Mouse (Mus musculus) MEL (cell line): ENCODE results near the gene Aoc1. TPM values are rescaled to one million over a fixed set of nuclear protein-coding genes. Genes with fewer than 3 reads are reported as not detected.

ENCODE experiments used
- DNase-seq: peaks from one replicate; pipeline ENCODE4 v3.0.0; 2011; ENCODE audit warnings: low read depth, low spot score
- H3K27ac ChIP-seq: 2 replicates; pipeline ENCODE4 v1.5.1; 2012; ENCODE audit warnings: low read depth, mild to moderate bottlenecking, control low read depth, low read length, moderate library complexity; ENCODE audit not compliant: control insufficient read depth
- H3K27me3 ChIP-seq, 2 experiments: fragments of 150-350 bp in 1 of 2; sonication (generic) in 1 of 2; 2 replicates each; pipeline ENCODE4 v1.6.1; 2012; ENCODE audit warnings: low read length in 2 of 2, mild to moderate bottlenecking in 2 of 2, improper control_type of control experiment in 1 of 2, moderate library complexity in 1 of 2; ENCODE audit not compliant: insufficient read depth in 2 of 2, control insufficient read depth in 1 of 2
- H3K36me3 ChIP-seq, 2 experiments: 2 replicates each; pipeline ENCODE4 v1.6.1; 2012 to 2014; ENCODE audit warnings: low read length in 2 of 2, improper control_type of control experiment in 1 of 2, inconsistent platforms in 1 of 2, mild to moderate bottlenecking in 1 of 2; ENCODE audit not compliant: insufficient read depth in 2 of 2, control insufficient read depth in 1 of 2
- H3K4me1 ChIP-seq, 2 experiments: fragments of 150-350 bp in 1 of 2; sonication (generic) in 1 of 2; 2 replicates each; pipeline ENCODE4 v1.6.1; 2012; ENCODE audit warnings: low read length in 2 of 2, improper control_type of control experiment in 1 of 2, mild to moderate bottlenecking in 1 of 2; ENCODE audit not compliant: insufficient read depth in 2 of 2, control insufficient read depth in 1 of 2
- H3K4me3 ChIP-seq, 2 experiments: fragments of 150-350 bp in 1 of 2; sonication (generic) in 1 of 2; 2 replicates each; pipeline ENCODE4 v1.5.1; 2012; ENCODE audit warnings: low read depth in 2 of 2, low read length in 2 of 2, mild to moderate bottlenecking in 2 of 2, moderate library complexity in 2 of 2, control low read depth in 1 of 2, improper control_type of control experiment in 1 of 2; ENCODE audit not compliant: control insufficient read depth in 1 of 2, insufficient read depth in 1 of 2
- H3K79me2 ChIP-seq: 2 replicates; pipeline ENCODE4 v1.6.1; 2012; ENCODE audit warnings: mild to moderate bottlenecking, low read length, moderate library complexity; ENCODE audit not compliant: control insufficient read depth, poor library complexity, insufficient read depth
- H3K9ac ChIP-seq: 2 replicates; pipeline ENCODE4 v1.6.1; 2012; ENCODE audit warnings: low read depth, mild to moderate bottlenecking, control low read depth, low read length, moderate library complexity; ENCODE audit not compliant: control insufficient read depth, poor library complexity, severe bottlenecking
- H3K9me3 ChIP-seq: fragments of 150-350 bp; sonication (generic); replicated peaks from 2 replicates; pipeline ENCODE4 v1.6.1; 2012; ENCODE audit warnings: mild to moderate bottlenecking, low read length, improper control_type of control experiment, moderate library complexity; ENCODE audit not compliant: insufficient read depth
- BHLHE40 ChIP-seq: IDR thresholded peaks from 2 replicates; pipeline ENCODE4 v1.6.1; 2012; ENCODE audit warnings: low read depth, mild to moderate bottlenecking, inconsistent platforms, low read length, improper control_type of control experiment, borderline replicate concordance
- CHD2 ChIP-seq: IDR thresholded peaks from 2 replicates; pipeline ENCODE4 v1.6.1; 2011; ENCODE audit warnings: low read length, improper control_type of control experiment
- CTCF ChIP-seq, 3 experiments: IDR thresholded peaks in 2 of 3; conservative IDR thresholded peaks in 1 of 3; 2 replicates each; pipeline ENCODE4 v1.5.1; 2011 to 2012; ENCODE audit warnings: low read length in 3 of 3, low read depth in 2 of 3, mild to moderate bottlenecking in 2 of 3, improper control_type of control experiment in 1 of 3, inconsistent platforms in 1 of 3, mixed read lengths in 1 of 3, moderate library complexity in 1 of 3; ENCODE audit not compliant: control insufficient read depth in 1 of 3, insufficient read depth in 1 of 3, poor library complexity in 1 of 3, severe bottlenecking in 1 of 3
- E2F4 ChIP-seq: IDR thresholded peaks from 2 replicates; pipeline ENCODE4 v1.6.1; 2011; ENCODE audit warnings: low read depth, low read length, improper control_type of control experiment, borderline replicate concordance
- EP300 ChIP-seq, 2 experiments: IDR thresholded peaks; 2 replicates each; pipeline ENCODE4 v1.6.1; 2011; ENCODE audit warnings: improper control_type of control experiment in 2 of 2, low read length in 2 of 2, low read depth in 1 of 2, mild to moderate bottlenecking in 1 of 2
- ETS1 ChIP-seq: IDR thresholded peaks from 2 replicates; pipeline ENCODE4 v1.6.1; 2012; ENCODE audit warnings: low read depth, mild to moderate bottlenecking, inconsistent platforms, low read length, improper control_type of control experiment, moderate library complexity
- GABPA ChIP-seq: IDR thresholded peaks from 2 replicates; pipeline ENCODE4 v1.6.1; 2012; ENCODE audit warnings: low read depth, mild to moderate bottlenecking, inconsistent platforms, low read length, improper control_type of control experiment, moderate library complexity
- GATA1 ChIP-seq: IDR thresholded peaks from 2 replicates; pipeline ENCODE4 v1.6.1; 2011; ENCODE audit warnings: low read depth, low read length, improper control_type of control experiment
- HCFC1 ChIP-seq: IDR thresholded peaks from 2 replicates; pipeline ENCODE4 v1.6.1; 2012; ENCODE audit warnings: low read depth, mild to moderate bottlenecking, inconsistent platforms, low read length, improper control_type of control experiment, moderate library complexity
- MAFK ChIP-seq: IDR thresholded peaks from 2 replicates; pipeline ENCODE4 v1.6.1; 2011; ENCODE audit warnings: low read depth, mild to moderate bottlenecking, low read length, improper control_type of control experiment, borderline replicate concordance
- MAX ChIP-seq: IDR thresholded peaks from 2 replicates; pipeline ENCODE4 v1.6.1; 2011; ENCODE audit warnings: low read length, improper control_type of control experiment
- MXI1 ChIP-seq: IDR thresholded peaks from 2 replicates; pipeline ENCODE4 v1.6.1; 2011; ENCODE audit warnings: mild to moderate bottlenecking, low read depth, low read length, improper control_type of control experiment
- MYB ChIP-seq: IDR thresholded peaks from 2 replicates; pipeline ENCODE4 v1.6.1; 2011; ENCODE audit warnings: mild to moderate bottlenecking, low read depth, low read length, improper control_type of control experiment
- MYC ChIP-seq: IDR thresholded peaks from 2 replicates; pipeline ENCODE4 v1.6.1; 2011; ENCODE audit warnings: low read depth, mild to moderate bottlenecking, low read length, improper control_type of control experiment, moderate library complexity
- NELFE ChIP-seq: IDR thresholded peaks from 2 replicates; pipeline ENCODE4 v1.6.1; 2011; ENCODE audit warnings: low read depth, low read length, improper control_type of control experiment
- POLR2A ChIP-seq, 2 experiments: IDR thresholded peaks; 2 replicates each; pipeline ENCODE4 v1.6.1; 2011 to 2012; ENCODE audit warnings: low read length in 2 of 2, mild to moderate bottlenecking in 2 of 2, control low read depth in 1 of 2, improper control_type of control experiment in 1 of 2, low read depth in 1 of 2, moderate library complexity in 1 of 2; ENCODE audit not compliant: control insufficient read depth in 1 of 2, insufficient read depth in 1 of 2, poor library complexity in 1 of 2
- POLR2AphosphoS2 ChIP-seq: IDR thresholded peaks from 2 replicates; pipeline ENCODE4 v1.6.1; 2011; ENCODE audit warnings: low read length, improper control_type of control experiment
- POLR2AphosphoS5 ChIP-seq: IDR thresholded peaks from 2 replicates; pipeline ENCODE4 v1.6.1; 2012; ENCODE audit warnings: low read depth, borderline replicate concordance, mild to moderate bottlenecking, inconsistent platforms, low read length, moderate library complexity, mixed read lengths
- RAD21 ChIP-seq: IDR thresholded peaks from 2 replicates; pipeline ENCODE4 v1.6.1; 2011; ENCODE audit warnings: mild to moderate bottlenecking, low read depth, low read length, improper control_type of control experiment
- RCOR1 ChIP-seq: IDR thresholded peaks from 2 replicates; pipeline ENCODE4 v1.6.1; 2012; ENCODE audit warnings: low read depth, mild to moderate bottlenecking, inconsistent platforms, low read length, improper control_type of control experiment
- SIN3A ChIP-seq: IDR thresholded peaks from 2 replicates; pipeline ENCODE4 v1.6.1; 2012; ENCODE audit warnings: low read length, improper control_type of control experiment, inconsistent platforms
- SMC3 ChIP-seq: IDR thresholded peaks from 2 replicates; pipeline ENCODE4 v1.6.1; 2011; ENCODE audit warnings: low read depth, low read length, improper control_type of control experiment
- TAL1 ChIP-seq: IDR thresholded peaks from 2 replicates; pipeline ENCODE4 v1.6.1; 2012; ENCODE audit warnings: mild to moderate bottlenecking, inconsistent platforms, low read length, moderate library complexity, mixed read lengths
- TBP ChIP-seq: IDR thresholded peaks from 2 replicates; pipeline ENCODE4 v1.8.0; 2011; ENCODE audit warnings: low read depth, low read length, improper control_type of control experiment
- TCF12 ChIP-seq: IDR thresholded peaks from 2 replicates; pipeline ENCODE4 v1.6.1; 2014; ENCODE audit warnings: low read depth, mild to moderate bottlenecking, inconsistent platforms, low read length, improper control_type of control experiment, moderate library complexity
- UBTF ChIP-seq: IDR thresholded peaks from 2 replicates; pipeline ENCODE4 v1.6.1; 2012; ENCODE audit warnings: low read depth, mild to moderate bottlenecking, inconsistent platforms, low read length, improper control_type of control experiment, moderate library complexity, borderline replicate concordance; ENCODE audit not compliant: insufficient read depth
- USF1 ChIP-seq: IDR thresholded peaks from 2 replicates; pipeline ENCODE4 v1.6.1; 2014; ENCODE audit warnings: low read depth, mild to moderate bottlenecking, inconsistent platforms, low read length, improper control_type of control experiment, moderate library complexity
- ZC3H11A ChIP-seq: IDR thresholded peaks from 2 replicates; pipeline ENCODE4 v1.6.1; 2012; ENCODE audit warnings: low read depth, mild to moderate bottlenecking, inconsistent platforms, low read length, improper control_type of control experiment
- ZKSCAN1 ChIP-seq: IDR thresholded peaks from 2 replicates; pipeline ENCODE4 v1.6.1; 2012; ENCODE audit warnings: low read depth, mild to moderate bottlenecking, inconsistent platforms, low read length, improper control_type of control experiment, moderate library complexity
- ZMIZ1 ChIP-seq: IDR thresholded peaks from 2 replicates; pipeline ENCODE4 v1.6.1; 2012; ENCODE audit warnings: low read depth, mild to moderate bottlenecking, inconsistent platforms, low read length, improper control_type of control experiment, moderate library complexity
- ZNF384 ChIP-seq: IDR thresholded peaks from 2 replicates; pipeline ENCODE4 v1.6.1; 2012; ENCODE audit warnings: low read depth, mild to moderate bottlenecking, inconsistent platforms, low read length, improper control_type of control experiment
- polyA plus RNA-seq, 2 experiments: library from polyadenylated mRNA; stranded (reverse) in 1 of 2; unstranded in 1 of 2; fragments of >175 nt in 1 of 2; fragments of >200 nt in 1 of 2; gene quantifications; 2 replicates each; pipeline versions ENCODE4 v1.2.1 to v1.2.4; 2012; ENCODE audit warnings: low replicate concordance in 2 of 2, low read depth in 1 of 2; ENCODE audit not compliant: insufficient read length in 2 of 2, insufficient read depth in 1 of 2, missing spikeins in 1 of 2
- total RNA-seq: library from RNA; depleted of rRNA; stranded (reverse); fragments of 300-350 nt; gene quantifications from 2 replicates; pipeline ENCODE4 v1.2.3, GENCODE M21; 2012

Gene Aoc1
- total and polyA plus RNA-seq, 3 experiments = not detected

- no peaks in the 10 kb centered on the region for H3K36me3 ChIP-seq
- TF ChIP-seq POLR2A (IDR thresholded peaks at IDR 0.05; ENCODE audit: control insufficient read depth in 1 of 2, insufficient read depth in 1 of 2, low read depth in 1 of 2, low read length in 2 of 2, poor library complexity in 1 of 2) = no peak
- TF ChIP-seq CHD2 = no peak
- no peak for TF ChIP-seq ZC3H11A
- TF ChIP-seq MXI1 = no peak
- no peak for TF ChIP-seq TAL1
- TF ChIP-seq MYC = no peak
- TF ChIP-seq ETS1 = no peak
- no peak for TF ChIP-seq SIN3A
- no peak for TF ChIP-seq TBP
- no peak for TF ChIP-seq ZNF384
- TF ChIP-seq CTCF (IDR thresholded peaks at IDR 0.05 in 2 of 3, conservative IDR thresholded peaks at IDR 0.05 in 1 of 3; ENCODE audit: control insufficient read depth in 1 of 3, insufficient read depth in 1 of 3, low read depth in 2 of 3, low read length in 3 of 3, poor library complexity in 1 of 3, severe bottlenecking in 1 of 3) = no peak
- no peak for TF ChIP-seq GATA1
- no peak for TF ChIP-seq BHLHE40
- no peak for TF ChIP-seq MAFK
- TF ChIP-seq E2F4 = no peak
- TF ChIP-seq SMC3 = no peak
- no peak for TF ChIP-seq HCFC1
- no peak for TF ChIP-seq ZKSCAN1
- no peak for TF ChIP-seq NELFE
- no peak for TF ChIP-seq POLR2AphosphoS2
- TF ChIP-seq, all 39 proteins: peak for 0
- Histone ChIP-seq H3K9me3 (no peaks in the 10 kb centered on the region), H3K27me3 (peaks cover 0 to 2% of the 10 kb centered on the region in 2 experiments; a peak in 1 of 4 replicates), H3K79me2 (no peaks in the 10 kb centered on the region), H3K4me1 (no peaks in the 10 kb centered on the region), H3K9ac (no peak overlapping the region), H3K4me3 (no peak overlapping the region), H3K27ac (no peak overlapping the region)
- DNase-seq = no peak
Measured at GRCm38 (mm10) chr6:48876510-48877135, 3.9 kb downstream of the Aoc1 start.

- Histone ChIP-seq H3K36me3 (peaks cover 0 to 9% of the 10 kb centered on the region in 2 experiments; a peak in 2 of 4 replicates), H3K27ac (peak overlapping the region; percentile 64), H3K4me3 (no peak overlapping the region), H3K27me3 (no peaks in the 10 kb centered on the region), H3K9me3 (no peaks in the 10 kb centered on the region), H3K79me2 (no peaks in the 10 kb centered on the region), H3K4me1 (peaks cover 0 to 15% of the 10 kb centered on the region in 2 experiments; a peak in 3 of 4 replicates), H3K9ac (no peak overlapping the region)
- peak; percentile 81 for DNase-seq
- TF ChIP-seq NELFE (no peak), MYB (no peak), ZNF384 (no peak), UBTF (no peak), GABPA (no peak), BHLHE40 (no peak), EP300 (IDR thresholded peaks at IDR 0.05; ENCODE audit: low read depth in 1 of 2, low read length in 2 of 2) (peak; percentile 71 to 76), GATA1 (peak; percentile 87), ETS1 (no peak), MAFK (no peak), USF1 (no peak), HCFC1 (no peak), RCOR1 (peak; percentile 50; the same call in 1 of the 2 replicates), ZMIZ1 (no peak), RAD21 (no peak), TCF12 (no peak), TAL1 (no peak), MAX (no peak), ZKSCAN1 (no peak), E2F4 (no peak), POLR2AphosphoS5 (no peak)
Measured at GRCm38 (mm10) chr6:48894203-48894602, 21.5 kb downstream of the Aoc1 start.
